Mouse (Mus musculus): ENCODE data around the gene Tob1. TPM values are rescaled to one million over a fixed set of nuclear protein-coding genes. Genes with fewer than 3 reads are reported as not detected.

The Tob1 gene
- polyA plus RNA-seq, 1 experiment from 2014 or later = 35.6 TPM

DNA sequence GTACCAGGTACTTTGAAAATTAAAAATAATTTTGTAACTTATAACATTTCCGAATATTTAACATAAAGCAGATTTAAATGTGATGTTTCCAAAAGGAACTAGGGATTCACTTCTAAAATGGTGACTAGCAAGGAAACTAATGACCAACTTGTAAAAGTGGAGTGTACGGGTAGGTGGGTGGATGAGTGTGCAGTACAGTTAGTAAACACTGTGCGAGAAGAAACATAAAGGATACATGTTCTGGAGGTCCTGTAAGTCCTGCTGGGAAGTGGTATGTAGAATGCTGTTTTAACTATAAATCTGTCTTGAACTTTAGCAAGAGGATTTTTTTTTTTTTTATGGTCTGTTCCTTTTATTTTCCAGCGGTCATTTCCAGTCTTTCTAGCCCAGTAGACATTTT lies 1.7 kb downstream of the Tob1 start:
- Histone ChIP-seq H3K36me3 (ENCODE audit: control insufficient read depth, insufficient read depth, low read length) (no peaks in the 10 kb centered on the region; the same call in 1 of the 2 replicates), H3K4me3 (ENCODE audit: low read depth, low read length) (peak overlapping the region; percentile 96), H3K9me3 (ENCODE audit: control insufficient read depth, low read length) (no peaks in the 10 kb centered on the region), H3K27me3 (ENCODE audit: control insufficient read depth, insufficient read depth, low read length) (no peaks in the 10 kb centered on the region), H3K4me1 (ENCODE audit: control insufficient read depth, insufficient read depth, low read length) (peaks cover 13% of the 10 kb centered on the region), H3K4me2 (ENCODE audit: low read depth) (peak overlapping the region; percentile 43), H3K27ac (ENCODE audit: low read depth, low read length) (no peak overlapping the region), H3K9ac (ENCODE audit: low read length) (no peak overlapping the region)
- 70% methylated on average over 4 of the region's 4 CpGs for WGBS
- no peak for ATAC-seq (ENCODE audit: insufficient read depth, low FRiP score, low TSS enrichment)
- no peak for DNase-seq (ENCODE audit: low spot score)

DNA sequence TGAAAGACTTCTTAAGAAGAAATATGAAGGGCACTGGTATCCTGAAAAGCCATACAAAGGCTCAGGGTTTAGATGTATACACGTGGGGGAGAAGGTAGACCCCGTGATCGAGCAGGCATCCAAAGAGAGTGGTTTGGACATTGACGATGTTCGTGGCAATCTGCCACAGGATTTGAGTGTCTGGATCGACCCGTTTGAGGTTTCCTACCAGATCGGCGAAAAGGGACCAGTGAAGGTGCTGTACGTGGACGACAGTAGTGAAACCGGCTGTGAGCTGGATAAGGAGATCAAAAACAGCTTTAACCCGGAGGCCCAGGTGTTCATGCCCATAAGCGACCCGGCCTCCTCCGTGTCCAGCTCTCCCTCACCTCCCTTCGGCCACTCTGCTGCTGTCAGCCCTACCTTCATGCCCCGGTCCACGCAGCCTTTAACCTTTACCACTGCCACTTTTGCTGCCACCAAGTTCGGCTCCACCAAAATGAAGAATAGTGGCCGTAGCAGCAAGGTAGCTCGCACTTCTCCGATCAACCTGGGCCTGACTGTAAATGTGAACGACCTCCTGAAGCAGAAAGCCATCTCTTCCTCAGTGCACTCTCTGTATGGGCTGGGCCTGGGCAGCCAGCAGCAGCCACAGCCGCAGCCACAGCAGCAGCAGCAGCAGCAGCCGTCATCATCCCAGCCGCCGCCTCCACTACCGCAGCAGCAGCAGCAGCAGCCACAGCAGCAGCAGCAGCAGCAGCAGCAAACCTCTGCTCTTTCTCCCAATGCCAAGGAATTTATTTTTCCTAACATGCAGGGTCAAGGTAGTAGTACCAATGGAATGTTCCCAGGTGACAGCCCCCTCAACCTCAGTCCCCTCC lies 2.7 kb downstream of the Tob1 start:
- H3K4me2 ChIP-seq (ENCODE audit: low read depth) = peak overlapping the region; percentile 34
- 85% methylated on average over 29 of the region's 29 CpGs for WGBS
- no peak overlapping the region; the same call in 1 of the 2 replicates for H3K4me3 ChIP-seq (ENCODE audit: low read depth, low read length)
- H3K27ac ChIP-seq (ENCODE audit: low read depth, low read length) = no peak overlapping the region
- H3K9ac ChIP-seq (ENCODE audit: low read length) = no peak overlapping the region
- no peaks in the 10 kb centered on the region for H3K9me3 ChIP-seq (ENCODE audit: control insufficient read depth, low read length)
- ATAC-seq (ENCODE audit: insufficient read depth, low FRiP score, low TSS enrichment) = no peak
- no peaks in the 10 kb centered on the region for H3K27me3 ChIP-seq (ENCODE audit: control insufficient read depth, insufficient read depth, low read length)
- no peaks in the 10 kb centered on the region; the same call in 1 of the 2 replicates for H3K36me3 ChIP-seq (ENCODE audit: control insufficient read depth, insufficient read depth, low read length)
- no peak for DNase-seq (ENCODE audit: low spot score)
- H3K4me1 ChIP-seq (ENCODE audit: control insufficient read depth, insufficient read depth, low read length) = peaks cover 13% of the 10 kb centered on the region

DNA sequence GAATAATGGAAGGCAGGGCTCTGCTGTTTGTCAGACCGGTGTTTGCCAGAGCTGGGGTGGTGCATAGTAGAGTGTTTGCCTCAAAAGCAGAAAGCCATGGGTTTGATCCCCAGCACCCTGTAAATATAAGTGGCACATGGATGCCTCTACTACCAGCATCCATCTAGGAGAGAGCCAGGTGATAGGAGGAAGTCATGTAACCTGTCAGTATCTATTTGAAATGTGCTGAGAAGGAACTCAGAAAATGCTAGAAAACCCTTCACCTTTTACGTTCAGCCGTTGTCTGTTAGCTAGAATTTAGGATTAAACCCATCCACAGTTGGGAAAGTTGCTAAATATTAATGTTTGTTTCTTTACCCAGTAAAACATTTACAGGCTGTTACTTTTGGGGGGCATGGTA lies 4.3 kb downstream of the Tob1 start:
- Histone ChIP-seq H3K27ac (ENCODE audit: low read depth, low read length) (peak overlapping the region; percentile 2; the same call in 1 of the 2 replicates), H3K9ac (ENCODE audit: low read length) (no peak overlapping the region), H3K4me3 (ENCODE audit: low read depth, low read length) (no peak overlapping the region), H3K4me2 (ENCODE audit: low read depth) (no peak overlapping the region), H3K36me3 (ENCODE audit: control insufficient read depth, insufficient read depth, low read length) (no peaks in the 10 kb centered on the region; the same call in 1 of the 2 replicates), H3K27me3 (ENCODE audit: control insufficient read depth, insufficient read depth, low read length) (no peaks in the 10 kb centered on the region), H3K4me1 (ENCODE audit: control insufficient read depth, insufficient read depth, low read length) (peaks cover 11% of the 10 kb centered on the region), H3K9me3 (ENCODE audit: control insufficient read depth, low read length) (no peaks in the 10 kb centered on the region)
- WGBS = 78% methylated on average over 3 of the region's 3 CpGs
- no peak for ATAC-seq (ENCODE audit: insufficient read depth, low FRiP score, low TSS enrichment)
- no peak for DNase-seq (ENCODE audit: low spot score)

DNA sequence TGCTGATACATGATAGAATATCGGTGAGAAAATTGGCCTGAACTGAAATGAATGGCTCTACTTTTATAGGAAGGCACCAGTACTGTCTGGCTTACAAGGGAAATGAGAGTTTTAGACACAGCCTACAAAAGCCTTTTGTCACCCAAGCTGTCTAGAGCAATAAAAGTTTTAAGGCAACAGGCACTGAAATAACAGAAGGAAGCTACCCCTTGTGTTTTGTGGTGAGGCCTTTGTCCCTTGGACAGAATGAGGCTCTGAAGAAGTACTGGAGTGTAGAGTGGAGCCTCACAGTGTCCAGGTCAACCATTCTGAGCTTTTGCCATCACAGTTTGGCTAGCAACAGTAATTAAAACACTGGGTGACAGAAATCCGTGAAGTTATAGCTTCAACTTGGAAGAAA lies 5.0 kb downstream of the Tob1 start:
- Histone ChIP-seq H3K4me2 (ENCODE audit: low read depth) (no peak overlapping the region), H3K4me3 (ENCODE audit: low read depth, low read length) (no peak overlapping the region), H3K4me1 (ENCODE audit: control insufficient read depth, insufficient read depth, low read length) (peaks cover 11% of the 10 kb centered on the region), H3K36me3 (ENCODE audit: control insufficient read depth, insufficient read depth, low read length) (no peaks in the 10 kb centered on the region; the same call in 1 of the 2 replicates), H3K27ac (ENCODE audit: low read depth, low read length) (peak overlapping the region; percentile 2), H3K9ac (ENCODE audit: low read length) (no peak overlapping the region), H3K9me3 (ENCODE audit: control insufficient read depth, low read length) (no peaks in the 10 kb centered on the region), H3K27me3 (ENCODE audit: control insufficient read depth, insufficient read depth, low read length) (no peaks in the 10 kb centered on the region)
- ATAC-seq (ENCODE audit: insufficient read depth, low FRiP score, low TSS enrichment) (no peak), DNase-seq (ENCODE audit: low spot score) (no peak)
- 26% methylated on average over 2 of the region's 2 CpGs for WGBS

DNA sequence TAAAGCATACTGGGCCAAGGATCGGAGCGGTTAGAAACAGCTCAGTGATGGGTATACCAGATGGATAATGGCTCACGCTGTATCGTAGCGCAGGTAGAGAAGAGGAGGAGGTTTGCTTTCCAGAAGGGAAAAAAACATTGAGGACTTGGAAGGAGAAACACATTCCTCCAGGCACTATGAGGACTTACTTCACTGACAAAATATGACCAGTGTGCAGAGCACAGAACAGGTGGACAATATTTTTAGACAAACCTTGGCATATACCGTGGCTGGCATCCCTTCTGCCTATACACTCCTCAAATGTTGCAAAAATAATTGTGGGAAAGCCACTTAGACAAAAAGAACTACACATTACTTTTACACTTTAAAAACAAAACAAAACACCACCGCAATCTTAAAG lies 10.0 kb downstream of the Tob1 start:
- Histone ChIP-seq H3K4me3 (ENCODE audit: low read depth, low read length) (no peak overlapping the region), H3K36me3 (ENCODE audit: control insufficient read depth, insufficient read depth, low read length) (no peaks in the 10 kb centered on the region), H3K27me3 (ENCODE audit: control insufficient read depth, insufficient read depth, low read length) (no peaks in the 10 kb centered on the region), H3K9ac (ENCODE audit: low read length) (no peak overlapping the region), H3K27ac (ENCODE audit: low read depth, low read length) (no peak overlapping the region), H3K4me1 (ENCODE audit: control insufficient read depth, insufficient read depth, low read length) (no peaks in the 10 kb centered on the region), H3K4me2 (ENCODE audit: low read depth) (no peak overlapping the region), H3K9me3 (ENCODE audit: control insufficient read depth, low read length) (no peaks in the 10 kb centered on the region)
- DNase-seq (ENCODE audit: low spot score) (no peak), ATAC-seq (ENCODE audit: insufficient read depth, low FRiP score, low TSS enrichment) (no peak)
- WGBS = 89% methylated on average over 7 of the region's 7 CpGs

DNA sequence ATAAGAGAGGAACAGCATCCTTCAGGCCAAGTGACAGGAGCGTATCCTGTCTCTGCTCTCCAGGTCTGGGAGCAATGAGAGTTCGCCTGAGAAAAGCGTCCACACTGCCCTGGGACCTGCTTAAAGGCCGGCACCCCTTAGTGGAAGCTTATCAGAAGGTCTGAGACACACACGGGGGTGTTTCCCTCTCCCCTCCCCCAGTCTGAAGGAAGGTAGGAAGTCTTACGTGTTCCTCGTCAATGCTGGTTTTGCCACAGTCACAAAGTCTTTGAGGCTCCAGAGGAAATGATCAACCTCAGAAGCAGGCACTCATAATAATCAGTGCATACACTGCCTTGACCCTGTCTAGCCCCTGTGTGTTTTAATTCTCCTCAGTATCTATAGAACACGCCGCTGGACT lies 12.3 kb downstream of the Tob1 start:
- Histone ChIP-seq H3K4me2 (ENCODE audit: low read depth) (no peak overlapping the region), H3K4me3 (ENCODE audit: low read depth, low read length) (no peak overlapping the region), H3K36me3 (ENCODE audit: control insufficient read depth, insufficient read depth, low read length) (no peaks in the 10 kb centered on the region), H3K4me1 (ENCODE audit: control insufficient read depth, insufficient read depth, low read length) (no peaks in the 10 kb centered on the region), H3K27me3 (ENCODE audit: control insufficient read depth, insufficient read depth, low read length) (no peaks in the 10 kb centered on the region), H3K9ac (ENCODE audit: low read length) (no peak overlapping the region), H3K9me3 (ENCODE audit: control insufficient read depth, low read length) (no peaks in the 10 kb centered on the region), H3K27ac (ENCODE audit: low read depth, low read length) (no peak overlapping the region)
- no peak for DNase-seq (ENCODE audit: low spot score)
- no peak for ATAC-seq (ENCODE audit: insufficient read depth, low FRiP score, low TSS enrichment)
- WGBS = 86% methylated on average over 9 of the region's 9 CpGs

DNA sequence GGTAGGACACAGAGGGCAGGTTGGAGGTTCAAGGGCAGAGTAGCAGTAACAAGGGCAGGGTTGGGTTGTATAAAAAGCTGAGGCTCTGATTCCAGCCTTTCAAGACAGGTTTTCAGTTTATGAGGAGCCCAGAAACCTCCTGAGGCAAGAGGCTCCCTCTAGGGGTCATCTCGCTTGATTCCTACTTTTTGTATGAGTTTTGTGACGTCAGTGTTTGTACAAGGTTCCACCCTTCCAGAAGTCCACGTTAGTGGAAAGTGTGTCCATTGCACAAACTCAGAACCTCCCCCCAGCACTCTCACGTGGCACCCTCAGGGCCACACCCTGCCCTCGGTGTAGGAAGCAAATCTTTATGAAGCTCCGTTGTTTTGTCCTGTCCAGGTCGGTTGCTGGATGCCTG lies 14.7 kb downstream of the Tob1 start:
- no peak overlapping the region for H3K27ac ChIP-seq (ENCODE audit: low read depth, low read length)
- no peak overlapping the region for H3K4me3 ChIP-seq (ENCODE audit: low read depth, low read length)
- no peaks in the 10 kb centered on the region for H3K4me1 ChIP-seq (ENCODE audit: control insufficient read depth, insufficient read depth, low read length)
- no peak overlapping the region for H3K9ac ChIP-seq (ENCODE audit: low read length)
- DNase-seq (ENCODE audit: low spot score) (no peak), ATAC-seq (ENCODE audit: insufficient read depth, low FRiP score, low TSS enrichment) (no peak)
- 46% methylated on average over 7 of the region's 7 CpGs for WGBS
- no peak overlapping the region for H3K4me2 ChIP-seq (ENCODE audit: low read depth)
- no peaks in the 10 kb centered on the region for H3K27me3 ChIP-seq (ENCODE audit: control insufficient read depth, insufficient read depth, low read length)
- H3K36me3 ChIP-seq (ENCODE audit: control insufficient read depth, insufficient read depth, low read length) = no peaks in the 10 kb centered on the region
- no peaks in the 10 kb centered on the region for H3K9me3 ChIP-seq (ENCODE audit: control insufficient read depth, low read length)

DNA sequence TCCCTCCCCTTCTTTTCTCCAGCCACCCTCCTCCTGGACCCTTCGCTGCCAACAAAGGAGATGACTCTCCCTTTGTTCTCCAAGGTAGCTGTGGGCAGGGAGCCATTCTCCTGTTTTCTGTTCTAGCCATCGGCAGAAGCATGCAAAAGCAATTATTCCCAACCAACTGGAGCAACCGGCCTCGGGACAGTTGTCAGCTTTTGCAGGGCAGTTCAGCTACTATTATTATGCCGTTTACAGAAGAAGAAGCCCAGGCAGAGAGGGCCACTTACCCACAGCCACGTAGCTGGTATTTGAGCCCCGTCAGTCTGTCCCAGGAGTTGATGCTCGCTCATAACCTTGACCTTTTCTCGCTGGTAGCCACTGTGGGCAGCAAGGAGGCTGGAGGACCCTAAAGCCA lies 17.2 kb downstream of the Tob1 start:
- H3K27me3 ChIP-seq (ENCODE audit: control insufficient read depth, insufficient read depth, low read length) = no peaks in the 10 kb centered on the region
- H3K4me2 ChIP-seq (ENCODE audit: low read depth) = no peak overlapping the region
- no peak for ATAC-seq (ENCODE audit: insufficient read depth, low FRiP score, low TSS enrichment)

More for the DNA sequence above, 17.2 kb downstream of the Tob1 start:
- Histone ChIP-seq H3K9me3 (ENCODE audit: control insufficient read depth, low read length) (no peaks in the 10 kb centered on the region), H3K9ac (ENCODE audit: low read length) (no peak overlapping the region), H3K4me3 (ENCODE audit: low read depth, low read length) (no peak overlapping the region), H3K36me3 (ENCODE audit: control insufficient read depth, insufficient read depth, low read length) (no peaks in the 10 kb centered on the region), H3K27ac (ENCODE audit: low read depth, low read length) (no peak overlapping the region), H3K4me1 (ENCODE audit: control insufficient read depth, insufficient read depth, low read length) (no peaks in the 10 kb centered on the region)
- DNase-seq (ENCODE audit: low spot score) = no peak
- WGBS = 24% methylated on average over 9 of the region's 9 CpGs

Data from neural tube, embryonic 11.5 days (tissue).